Mouse (Mus musculus): ENCODE measurements around the gene Sgcd. TPM values are rescaled to one million over a fixed set of nuclear protein-coding genes. Genes with fewer than 3 reads are reported as not detected.

Gene Sgcd
- polyA plus RNA-seq (2015; fragmentation: Nextera tagmentation; extraction: Ambion mirVana) = 1.4 and 1.9 TPM in 2 replicates

DNA sequence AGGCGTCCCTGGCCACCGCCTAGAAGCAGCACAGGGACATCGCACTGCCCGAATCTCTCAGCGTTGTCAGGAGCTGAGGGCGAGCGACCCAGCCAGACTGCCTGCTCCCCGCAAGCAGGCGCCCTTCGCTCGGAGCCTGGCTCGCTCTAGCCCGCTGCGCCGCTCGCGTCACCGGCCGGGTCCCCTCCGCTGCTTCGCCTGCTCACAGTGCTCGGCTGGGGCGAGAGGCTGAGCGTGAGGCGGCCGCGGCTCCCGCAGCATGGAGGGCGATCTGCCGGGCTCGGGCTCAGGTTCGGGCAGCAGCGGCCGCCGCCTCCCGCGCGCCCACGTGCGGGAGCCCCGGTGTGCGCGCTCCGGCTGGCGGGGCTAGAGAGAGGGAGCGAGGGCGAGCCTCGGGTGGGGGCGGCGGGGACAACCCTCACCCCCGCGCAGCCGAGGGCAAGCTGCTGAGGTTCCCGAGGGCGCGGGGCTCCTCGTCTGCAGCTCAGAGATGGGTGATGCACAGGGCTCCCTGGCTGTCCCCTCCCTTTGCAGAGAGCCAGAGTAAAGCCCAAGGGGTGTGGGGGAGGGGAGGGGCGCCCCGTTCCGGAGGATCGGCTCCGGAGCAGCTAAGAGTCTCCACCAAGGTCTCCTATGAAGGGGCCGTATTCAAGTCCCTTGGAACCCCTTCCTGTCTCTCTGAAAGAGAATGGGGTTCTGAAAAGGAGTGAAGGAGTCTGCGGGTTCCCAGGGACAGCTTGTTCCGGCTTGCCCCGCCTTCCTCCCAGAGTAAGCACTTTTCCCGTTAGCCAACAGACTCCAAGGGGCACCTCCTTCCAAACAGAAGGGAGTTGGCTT is at the start of gene Sgcd:
Gene Sgcd (minus strand): TSS at position 273 of the 837 bp plus-strand sequence.
- Histone ChIP-seq H3K4me1 (ENCODE audit: control insufficient read depth, insufficient read depth, low read length) (0 out of 2 replicates have a peak, but pooled peaks cover 4% of the 10 kb centered on the region), H3K36me3 (ENCODE audit: control insufficient read depth, insufficient read depth, low read length) (no peaks in the 10 kb centered on the region), H3K9ac (ENCODE audit: low read depth, low read length) (peak within 1 kb of the TSS; percentile 66), H3K9me3 (ENCODE audit: control insufficient read depth, low read length) (no peaks in the 10 kb centered on the region), H3K4me2 (ENCODE audit: low read depth, low read length) (peak within 1 kb of the TSS; percentile 97), H3K27me3 (replicated peaks; ENCODE audit: control insufficient read depth, insufficient read depth, low read length) (peaks cover 31% of the 10 kb centered on the region), H3K27ac (ENCODE audit: low read length) (no peak within 1 kb of the TSS), H3K4me3 (ENCODE audit: low read length) (peak within 1 kb of the TSS; percentile 61)
- WGBS = under 1% methylated on average over 54 of the region's 67 CpGs
- peak; percentile 87 for ATAC-seq

DNA sequence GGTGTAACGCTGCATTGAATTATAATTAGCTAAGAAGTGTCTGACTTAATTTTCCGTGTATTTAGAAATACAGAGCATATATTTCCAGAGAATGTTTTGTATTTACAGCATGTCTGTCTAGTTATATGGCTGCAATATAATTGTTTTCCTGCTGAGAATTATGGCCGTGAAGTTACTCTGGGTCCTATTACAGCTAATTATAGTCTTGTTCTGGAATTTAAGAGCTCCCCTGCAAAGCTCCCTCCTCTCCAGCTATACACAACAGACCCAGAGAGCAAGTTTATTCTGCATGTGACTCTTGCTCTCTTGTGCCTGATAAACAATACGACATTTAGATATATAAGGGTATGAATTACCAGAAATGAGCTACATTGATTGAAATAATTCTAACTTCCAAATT is 49.3 kb upstream of the Sgcd start:
- Histone ChIP-seq H3K4me3 (ENCODE audit: low read length) (no peak overlapping the region), H3K27ac (ENCODE audit: low read length) (no peak overlapping the region), H3K9ac (ENCODE audit: low read depth, low read length) (no peak overlapping the region), H3K27me3 (replicated peaks; ENCODE audit: control insufficient read depth, insufficient read depth, low read length) (no peaks in the 10 kb centered on the region), H3K4me1 (ENCODE audit: control insufficient read depth, insufficient read depth, low read length) (no peaks in the 10 kb centered on the region), H3K36me3 (ENCODE audit: control insufficient read depth, insufficient read depth, low read length) (no peaks in the 10 kb centered on the region), H3K4me2 (ENCODE audit: low read depth, low read length) (no peak overlapping the region), H3K9me3 (ENCODE audit: control insufficient read depth, low read length) (no peaks in the 10 kb centered on the region)
- ATAC-seq = no peak
- WGBS = 58% methylated on average over 4 of the region's 4 CpGs

- no peak overlapping the region for H3K9ac ChIP-seq (ENCODE audit: low read depth, low read length)
- H3K36me3 ChIP-seq (ENCODE audit: control insufficient read depth, insufficient read depth, low read length) = no peaks in the 10 kb centered on the region
- no peak overlapping the region for H3K27ac ChIP-seq (ENCODE audit: low read length)
- H3K4me2 ChIP-seq (ENCODE audit: low read depth, low read length) = no peak overlapping the region
- H3K4me3 ChIP-seq (ENCODE audit: low read length) = no peak overlapping the region
- H3K4me1 ChIP-seq (ENCODE audit: control insufficient read depth, insufficient read depth, low read length) = no peaks in the 10 kb centered on the region
- no peaks in the 10 kb centered on the region for H3K27me3 ChIP-seq (replicated peaks; ENCODE audit: control insufficient read depth, insufficient read depth, low read length)
- ATAC-seq = no peak
- H3K9me3 ChIP-seq (ENCODE audit: control insufficient read depth, low read length) = no peaks in the 10 kb centered on the region
- WGBS = 50% methylated on average over 3 of the region's 3 CpGs
Observed at GRCm38 (mm10) chr11:48012836-48013235, 24.1 kb upstream of the Sgcd start.

GRCm38 (mm10) chr11:47988333-47988696 is 454 bp downstream of the Sgcd start:
- H3K4me2 ChIP-seq (ENCODE audit: low read depth, low read length) = peak overlapping the region; percentile 97
- ATAC-seq = peak; percentile 79
- no peaks in the 10 kb centered on the region for H3K9me3 ChIP-seq (ENCODE audit: control insufficient read depth, low read length)
- peak overlapping the region; percentile 66 for H3K9ac ChIP-seq (ENCODE audit: low read depth, low read length)
- H3K36me3 ChIP-seq (ENCODE audit: control insufficient read depth, insufficient read depth, low read length) = no peaks in the 10 kb centered on the region
- peak overlapping the region; percentile 61 for H3K4me3 ChIP-seq (ENCODE audit: low read length)
- peaks cover 31% of the 10 kb centered on the region for H3K27me3 ChIP-seq (replicated peaks; ENCODE audit: control insufficient read depth, insufficient read depth, low read length)
- no peak overlapping the region for H3K27ac ChIP-seq (ENCODE audit: low read length)
- 0 out of 2 replicates have a peak, but pooled peaks cover 4% of the 10 kb centered on the region for H3K4me1 ChIP-seq (ENCODE audit: control insufficient read depth, insufficient read depth, low read length)
- WGBS = under 1% methylated on average over 31 of the region's 31 CpGs

DNA sequence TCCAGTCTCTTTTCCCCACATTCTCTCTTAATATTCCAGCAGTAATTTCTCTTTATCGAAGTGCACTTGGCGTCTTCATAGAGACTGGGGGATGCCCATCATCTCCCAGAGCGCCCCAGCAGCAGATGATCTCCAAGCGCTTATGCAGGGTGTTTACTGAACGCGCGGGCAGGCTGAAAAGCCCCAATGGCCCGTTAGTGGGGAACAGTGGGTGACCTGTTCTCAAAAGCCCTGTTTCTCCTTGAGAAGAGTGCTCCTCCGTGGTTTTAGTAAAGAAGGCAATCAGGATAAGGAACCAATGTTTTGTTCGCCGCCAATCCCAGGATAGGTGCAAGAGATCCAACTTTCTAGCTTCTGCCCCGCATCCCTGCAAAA is 889 bp downstream of the Sgcd start:
- no peak for ATAC-seq

DNA sequence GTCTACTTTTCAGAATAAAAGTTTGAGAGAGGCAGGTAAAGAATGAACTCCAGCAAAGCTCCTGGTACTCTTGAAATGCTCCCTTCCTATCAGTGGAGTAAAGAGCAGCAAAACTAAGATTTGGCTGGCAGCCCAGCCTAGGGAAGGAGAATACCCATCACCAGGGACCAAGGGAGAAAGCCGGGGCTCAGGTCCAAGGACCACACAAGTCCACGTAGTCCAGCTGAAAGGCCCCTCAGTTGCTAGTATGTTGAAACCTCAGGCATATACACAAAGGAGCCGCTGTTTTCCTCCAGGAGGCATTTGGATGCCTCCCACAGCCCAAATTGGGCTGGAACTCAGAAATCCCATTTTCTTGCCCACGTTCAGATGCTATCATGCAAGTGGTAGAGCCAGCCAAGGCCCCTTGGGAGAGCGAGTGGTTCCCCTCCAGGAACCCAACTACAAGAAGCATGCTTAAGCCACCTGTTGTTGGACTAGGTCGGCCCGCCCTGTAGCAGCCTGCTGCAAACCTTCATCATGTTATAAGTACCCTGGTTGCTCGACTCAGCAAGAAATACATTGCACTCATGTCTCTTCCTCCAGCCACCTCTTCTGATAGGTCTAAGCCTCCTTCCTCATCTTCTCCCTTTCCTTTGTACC is 1.4 kb downstream of the Sgcd start:
- H3K9ac ChIP-seq (ENCODE audit: low read depth, low read length) = no peak overlapping the region
- ATAC-seq = no peak
- no peak overlapping the region; the same call in 1 of the 2 replicates for H3K4me3 ChIP-seq (ENCODE audit: low read length)
- WGBS = 61% methylated on average over 8 of the region's 8 CpGs
- H3K4me1 ChIP-seq (ENCODE audit: control insufficient read depth, insufficient read depth, low read length) = 0 out of 2 replicates have a peak, but pooled peaks cover 4% of the 10 kb centered on the region
- H3K4me2 ChIP-seq (ENCODE audit: low read depth, low read length) = 0 out of 2 replicates have a peak overlapping the region, but pooled peaks have one; percentile 97
- no peak overlapping the region for H3K27ac ChIP-seq (ENCODE audit: low read length)
- no peaks in the 10 kb centered on the region for H3K36me3 ChIP-seq (ENCODE audit: control insufficient read depth, insufficient read depth, low read length)
- no peaks in the 10 kb centered on the region for H3K9me3 ChIP-seq (ENCODE audit: control insufficient read depth, low read length)
- H3K27me3 ChIP-seq (replicated peaks; ENCODE audit: control insufficient read depth, insufficient read depth, low read length) = peaks cover 31% of the 10 kb centered on the region

More for the DNA sequence above, 889 bp downstream of the Sgcd start:
- no peaks in the 10 kb centered on the region for H3K36me3 ChIP-seq (ENCODE audit: control insufficient read depth, insufficient read depth, low read length)
- 0 out of 2 replicates have a peak, but pooled peaks cover 4% of the 10 kb centered on the region for H3K4me1 ChIP-seq (ENCODE audit: control insufficient read depth, insufficient read depth, low read length)
- H3K9me3 ChIP-seq (ENCODE audit: control insufficient read depth, low read length) = no peaks in the 10 kb centered on the region
- H3K4me3 ChIP-seq (ENCODE audit: low read length) = peak overlapping the region; percentile 61
- H3K9ac ChIP-seq (ENCODE audit: low read depth, low read length) = peak overlapping the region; percentile 66; the same call in 1 of the 2 replicates
- peak overlapping the region; percentile 97 for H3K4me2 ChIP-seq (ENCODE audit: low read depth, low read length)
- WGBS = 15% methylated on average over 12 of the region's 12 CpGs
- no peak overlapping the region for H3K27ac ChIP-seq (ENCODE audit: low read length)
- H3K27me3 ChIP-seq (replicated peaks; ENCODE audit: control insufficient read depth, insufficient read depth, low read length) = peaks cover 31% of the 10 kb centered on the region

- Histone ChIP-seq H3K9me3 (ENCODE audit: control insufficient read depth, low read length) (no peaks in the 10 kb centered on the region), H3K36me3 (ENCODE audit: control insufficient read depth, insufficient read depth, low read length) (no peaks in the 10 kb centered on the region), H3K4me3 (ENCODE audit: low read length) (no peak overlapping the region), H3K27ac (ENCODE audit: low read length) (no peak overlapping the region), H3K9ac (ENCODE audit: low read depth, low read length) (no peak overlapping the region), H3K4me1 (ENCODE audit: control insufficient read depth, insufficient read depth, low read length) (no peaks in the 10 kb centered on the region), H3K27me3 (replicated peaks; ENCODE audit: control insufficient read depth, insufficient read depth, low read length) (no peaks in the 10 kb centered on the region; the same call in 1 of the 2 replicates), H3K4me2 (ENCODE audit: low read depth, low read length) (no peak overlapping the region)
- ATAC-seq = no peak
- 67% methylated on average over 1 of the region's 1 CpGs for WGBS
Observed at GRCm38 (mm10) chr11:47982152-47982551, 6.6 kb downstream of the Sgcd start.

GRCm38 (mm10) chr11:47981108-47981507 is 7.7 kb downstream of the Sgcd start:
- Histone ChIP-seq H3K4me1 (ENCODE audit: control insufficient read depth, insufficient read depth, low read length) (no peaks in the 10 kb centered on the region), H3K27ac (ENCODE audit: low read length) (no peak overlapping the region), H3K4me2 (ENCODE audit: low read depth, low read length) (no peak overlapping the region), H3K36me3 (ENCODE audit: control insufficient read depth, insufficient read depth, low read length) (no peaks in the 10 kb centered on the region), H3K9me3 (ENCODE audit: control insufficient read depth, low read length) (no peaks in the 10 kb centered on the region), H3K27me3 (replicated peaks; ENCODE audit: control insufficient read depth, insufficient read depth, low read length) (no peaks in the 10 kb centered on the region), H3K4me3 (ENCODE audit: low read length) (no peak overlapping the region), H3K9ac (ENCODE audit: low read depth, low read length) (no peak overlapping the region)
- ATAC-seq = no peak
- 59% methylated on average over 2 of the region's 2 CpGs for WGBS

DNA sequence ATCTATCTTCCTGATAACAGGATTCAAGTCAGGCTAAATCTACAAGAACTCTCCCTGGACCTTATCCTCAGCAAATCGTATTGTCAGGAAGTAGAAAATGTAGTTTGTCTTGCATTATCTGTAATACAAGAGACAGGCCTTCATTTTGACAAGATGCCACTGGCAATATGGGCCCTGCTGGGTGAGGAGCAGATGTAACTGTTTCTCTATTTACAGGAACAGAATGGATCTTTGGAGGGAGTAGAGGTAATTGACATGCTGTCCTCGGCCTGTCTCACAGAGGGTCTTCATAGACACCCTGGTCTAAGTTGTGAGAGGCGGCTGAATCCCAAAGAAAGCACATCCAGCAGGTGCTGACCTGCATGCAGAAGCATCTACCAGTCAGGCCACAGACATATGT is 35.5 kb downstream of the Sgcd start:
- WGBS = 65% methylated on average over 3 of the region's 3 CpGs

More for the DNA sequence above, 35.5 kb downstream of the Sgcd start:
- Histone ChIP-seq H3K9me3 (ENCODE audit: control insufficient read depth, low read length) (no peaks in the 10 kb centered on the region), H3K4me1 (ENCODE audit: control insufficient read depth, insufficient read depth, low read length) (no peaks in the 10 kb centered on the region), H3K4me3 (ENCODE audit: low read length) (no peak overlapping the region), H3K4me2 (ENCODE audit: low read depth, low read length) (no peak overlapping the region), H3K27me3 (replicated peaks; ENCODE audit: control insufficient read depth, insufficient read depth, low read length) (no peaks in the 10 kb centered on the region), H3K36me3 (ENCODE audit: control insufficient read depth, insufficient read depth, low read length) (no peaks in the 10 kb centered on the region), H3K9ac (ENCODE audit: low read depth, low read length) (no peak overlapping the region), H3K27ac (ENCODE audit: low read length) (no peak overlapping the region)
- no peak for ATAC-seq

Measured in intestine, embryonic 16.5 days (tissue).